Mouse (Mus musculus) kidney, adult 2 months (tissue): Measurements from ENCODE around the gene Plek.

Experiments used
- CTCF ChIP-seq: fragments of 200-500 bp; conservative IDR thresholded peaks from 2 replicates; pipeline ENCODE4 v1.5.1; 2011; ENCODE audit warnings: low read depth, mild to moderate bottlenecking, control low read depth, low read length, moderate library complexity, mixed read lengths; ENCODE audit not compliant: insufficient read depth, insufficient read length
- POLR2A ChIP-seq: fragments of 200-500 bp; IDR thresholded peaks from one replicate; pipeline ENCODE4 v1.6.1; 2011; ENCODE audit warnings: low read depth, low read length, control low read depth

- TF ChIP-seq POLR2A (no peak), CTCF (no peak)
These were observed 100.5 kb downstream of the Plek start for GRCm38 (mm10) chr11:16951761-16952010.
